8 mouse cellular contexts compared by ENCODE assay signal in the genomic region with DNA sequence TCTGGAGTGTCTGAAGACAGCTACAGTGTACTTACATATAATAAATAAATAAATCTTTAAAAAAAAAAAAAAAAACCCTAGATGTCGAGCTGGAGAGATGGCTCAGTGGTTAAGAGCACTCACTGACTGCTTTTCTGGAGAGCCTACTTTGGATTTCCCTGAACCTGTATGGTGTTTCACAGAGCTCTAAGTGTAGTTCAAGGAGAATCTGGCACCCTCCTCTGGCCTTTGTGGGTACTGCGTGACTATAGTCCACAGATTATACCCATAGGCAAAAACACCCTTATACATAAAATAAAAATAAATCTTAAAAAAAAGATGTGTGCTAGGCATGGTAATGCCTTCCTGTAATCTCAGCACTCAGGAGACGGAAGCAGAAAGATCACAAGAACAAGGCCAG. TPM values are rescaled to one million over a fixed set of nuclear protein-coding genes. Genes with fewer than 3 reads are reported as not detected.
DNase-seq lines count a peak whose midpoint lies in the region; ATAC-seq and TF ChIP-seq lines count a peak whose summit lies in the region.

No protein-coding gene starts in this region.

- TF ChIP-seq CTCF in hindbrain, postnatal 0 days (IDR thresholded peaks at IDR 0.05; ENCODE audit: low read depth) = peak; percentile 75
- TF ChIP-seq CTCF in spleen, adult 2 months (IDR thresholded peaks at IDR 0.05; ENCODE audit: extremely low read depth, insufficient read depth, insufficient read length, insufficient replicate concordance) = peak; percentile 41; the same call in 1 of the 2 replicates

- no peak overlapping the region for H3K4me3 ChIP-seq in hindbrain, embryonic 10.5 days
- H3K4me3 ChIP-seq in hindbrain, embryonic 12.5 days = no peak overlapping the region
- no peak overlapping the region for H3K4me3 ChIP-seq in forebrain, embryonic 13.5 days
- no peak overlapping the region for H3K4me3 ChIP-seq in hindbrain, postnatal 0 days (ENCODE audit: low read length)
- H3K4me3 ChIP-seq in spleen, adult 2 months (ENCODE audit: extremely low read depth, insufficient read depth, insufficient read length) = no peak overlapping the region

- TF ChIP-seq POLR2A in spleen, adult 2 months (IDR thresholded peaks at IDR 0.05; ENCODE audit: low read depth, low read length) = no peak

- no peaks in the 10 kb centered on the region for H3K27me3 ChIP-seq in hindbrain, embryonic 10.5 days (ENCODE audit: insufficient read depth, poor library complexity, severe bottlenecking)
- no peaks in the 10 kb centered on the region for H3K27me3 ChIP-seq in hindbrain, embryonic 12.5 days
- no peaks in the 10 kb centered on the region for H3K27me3 ChIP-seq in forebrain, embryonic 13.5 days
- H3K27me3 ChIP-seq in hindbrain, postnatal 0 days (ENCODE audit: insufficient read depth, low read length) = no peaks in the 10 kb centered on the region
- H3K27me3 ChIP-seq in spleen, adult 2 months (ENCODE audit: control insufficient read depth, insufficient read depth, low read length) = no peaks in the 10 kb centered on the region

- H3K9me3 ChIP-seq in hindbrain, embryonic 10.5 days = no peaks in the 10 kb centered on the region
- no peaks in the 10 kb centered on the region for H3K9me3 ChIP-seq in hindbrain, embryonic 12.5 days (replicated peaks)
- no peaks in the 10 kb centered on the region for H3K9me3 ChIP-seq in forebrain, embryonic 13.5 days (replicated peaks)
- H3K9me3 ChIP-seq in hindbrain, postnatal 0 days (ENCODE audit: low read length) = no peaks in the 10 kb centered on the region

- DNase-seq in hindbrain, embryonic 10.5 days (ENCODE audit: low spot score) = peak; percentile 61
- DNase-seq in c-Kit-positive CD71-negative TER-119-negative erythroid progenitor cells, embryonic 14.5 days (ENCODE audit: low read depth) = peak; percentile 67
- peak; percentile 79 for DNase-seq in hindbrain, postnatal 0 days (ENCODE audit: low spot score)
- DNase-seq in layer of hippocampus, postnatal 36 days = peak; percentile 35 to 44
- DNase-seq in spleen, adult 2 months (ENCODE audit: low read depth in 1 of 2, low spot score in 2 of 2) = peak; percentile 22 to 74

- H3K27ac ChIP-seq in hindbrain, embryonic 10.5 days = no peak overlapping the region
- H3K27ac ChIP-seq in hindbrain, embryonic 12.5 days = no peak overlapping the region
- no peak overlapping the region for H3K27ac ChIP-seq in forebrain, embryonic 13.5 days
- no peak overlapping the region for H3K27ac ChIP-seq in hindbrain, postnatal 0 days
- H3K27ac ChIP-seq in spleen, adult 2 months (ENCODE audit: insufficient read depth, low read length) = no peak overlapping the region

- no peak for ATAC-seq in hindbrain, embryonic 12.5 days (ENCODE audit: low FRiP score)
- peak; percentile 70; the same call in 1 of the 2 replicates for ATAC-seq in forebrain, embryonic 13.5 days
- ATAC-seq in hindbrain, postnatal 0 days = peak; percentile 72; the same call in 1 of the 2 replicates
- peak; percentile 96 for ATAC-seq in megakaryocyte, adult 5-6 weeks (ENCODE audit: poor library complexity, severe bottlenecking)

- peaks cover 93% of the 10 kb centered on the region for H3K36me3 ChIP-seq in hindbrain, embryonic 10.5 days
- H3K36me3 ChIP-seq in hindbrain, embryonic 12.5 days = peaks cover 72% of the 10 kb centered on the region
- H3K36me3 ChIP-seq in forebrain, embryonic 13.5 days (ENCODE audit: poor library complexity, severe bottlenecking) = peaks cover 82% of the 10 kb centered on the region
- H3K36me3 ChIP-seq in hindbrain, postnatal 0 days (ENCODE audit: insufficient read depth, low read length) = peaks cover 42% of the 10 kb centered on the region
- peaks cover 23% of the 10 kb centered on the region for H3K36me3 ChIP-seq in spleen, adult 2 months (ENCODE audit: control insufficient read depth, insufficient read depth, low read length)

- no peak overlapping the region for H3K9ac ChIP-seq in hindbrain, embryonic 12.5 days
- no peak overlapping the region for H3K9ac ChIP-seq in forebrain, embryonic 13.5 days
- no peak overlapping the region for H3K9ac ChIP-seq in hindbrain, postnatal 0 days (replicated peaks; ENCODE audit: low read length)

- H3K4me2 ChIP-seq in hindbrain, embryonic 12.5 days (replicated peaks) = no peak overlapping the region
- H3K4me2 ChIP-seq in forebrain, embryonic 13.5 days = no peak overlapping the region
- H3K4me2 ChIP-seq in hindbrain, postnatal 0 days (ENCODE audit: low read depth, low read length) = no peak overlapping the region

- H3K4me1 ChIP-seq in hindbrain, embryonic 10.5 days (replicated peaks) = no peaks in the 10 kb centered on the region
- H3K4me1 ChIP-seq in hindbrain, embryonic 12.5 days = no peaks in the 10 kb centered on the region
- H3K4me1 ChIP-seq in forebrain, embryonic 13.5 days = no peaks in the 10 kb centered on the region
- no peaks in the 10 kb centered on the region for H3K4me1 ChIP-seq in hindbrain, postnatal 0 days (ENCODE audit: insufficient read depth, low read length)
- H3K4me1 ChIP-seq in spleen, adult 2 months (ENCODE audit: control insufficient read depth, insufficient read depth, insufficient read length) = no peaks in the 10 kb centered on the region

- WGBS in hindbrain, embryonic 10.5 days = 64% methylated on average over 3 of the region's 3 CpGs
- 64% methylated on average over 3 of the region's 3 CpGs for WGBS in hindbrain, embryonic 12.5 days
- 56% methylated on average over 3 of the region's 3 CpGs for WGBS in forebrain, embryonic 13.5 days
- 54% methylated on average over 3 of the region's 3 CpGs for WGBS in hindbrain, postnatal 0 days
- WGBS in spleen, adult 2 months = 62% methylated on average over 3 of the region's 3 CpGs

RNA-seq across cellular contexts. Expression of gene Rtel1, which starts 14.5 kb away (rescaled TPM):
- 57.7 and 68.1 TPM in 2 replicates for polyA plus RNA-seq in hindbrain, embryonic 10.5 days (2016; fragmentation: Nextera tagmentation; extraction: Ambion mirVana)
- 47.8 and 49.2 TPM in 2 replicates for polyA plus RNA-seq in hindbrain, embryonic 12.5 days (2016; fragmentation: Nextera tagmentation; extraction: Ambion mirVana)
- 35.9 and 49.3 TPM in 2 replicates for polyA plus RNA-seq in forebrain, embryonic 13.5 days (2015; fragmentation: Nextera tagmentation; extraction: Ambion mirVana)
- 52.2 and 97.2 TPM in 2 replicates for total RNA-seq in hindbrain, postnatal 0 days (2014; rRNA removed)
- 21.6 and 28.0 TPM in 2 replicates for polyA plus RNA-seq in hindbrain, postnatal 0 days (2015; fragmentation: Nextera tagmentation; extraction: Ambion mirVana)
- total RNA-seq in layer of hippocampus, postnatal 36 days (2021) = 10 to 100 TPM; 34.1 to 35.2 TPM
- total RNA-seq in megakaryocyte, adult 5-6 weeks (2015) = 26.8 and 34.1 TPM in 2 replicates
- 21.6 and 25.8 TPM in 2 replicates for total RNA-seq in megakaryocyte, adult 5-6 weeks (2017)
- 51.9 and 52.9 TPM in 2 replicates for polyA plus RNA-seq in spleen, adult 2 months (2012; rRNA removed)

RNA-seq across cellular contexts. Expression of gene Stmn3, which starts 19.7 kb away (rescaled TPM):
- polyA plus RNA-seq in hindbrain, embryonic 10.5 days (2016; fragmentation: Nextera tagmentation; extraction: Ambion mirVana) = 122 and 329 TPM in 2 replicates
- polyA plus RNA-seq in hindbrain, embryonic 12.5 days (2016; fragmentation: Nextera tagmentation; extraction: Ambion mirVana) = 502 and 505 TPM in 2 replicates
- polyA plus RNA-seq in forebrain, embryonic 13.5 days (2015; fragmentation: Nextera tagmentation; extraction: Ambion mirVana) = 651 and 655 TPM in 2 replicates
- total RNA-seq in hindbrain, postnatal 0 days (2014; rRNA removed) = 1,221 and 1,263 TPM in 2 replicates
- 1,758 and 1,824 TPM in 2 replicates for polyA plus RNA-seq in hindbrain, postnatal 0 days (2015; fragmentation: Nextera tagmentation; extraction: Ambion mirVana)
- total RNA-seq in layer of hippocampus, postnatal 36 days (2021) = 100 to 1,000 TPM; 562 to 666 TPM
- not detected in 2 replicates for total RNA-seq in megakaryocyte, adult 5-6 weeks (2015)
- total RNA-seq in megakaryocyte, adult 5-6 weeks (2017) = not detected in 2 replicates
- polyA plus RNA-seq in spleen, adult 2 months (2012; rRNA removed) = not detected in 2 replicates

RNA-seq across cellular contexts. Expression of gene Zgpat, which starts 30.7 kb away (rescaled TPM):
- polyA plus RNA-seq in hindbrain, embryonic 10.5 days (2016; fragmentation: Nextera tagmentation; extraction: Ambion mirVana) = 45.4 and 53.0 TPM in 2 replicates
- polyA plus RNA-seq in hindbrain, embryonic 12.5 days (2016; fragmentation: Nextera tagmentation; extraction: Ambion mirVana) = 71.7 and 74.7 TPM in 2 replicates
- polyA plus RNA-seq in forebrain, embryonic 13.5 days (2015; fragmentation: Nextera tagmentation; extraction: Ambion mirVana) = 54.6 and 58.5 TPM in 2 replicates
- total RNA-seq in hindbrain, postnatal 0 days (2014; rRNA removed) = 66.3 and 85.3 TPM in 2 replicates
- 37.5 and 40.6 TPM in 2 replicates for polyA plus RNA-seq in hindbrain, postnatal 0 days (2015; fragmentation: Nextera tagmentation; extraction: Ambion mirVana)
- 10 to 100 TPM; 77.5 to 83.5 TPM for total RNA-seq in layer of hippocampus, postnatal 36 days (2021)
- 4.9 and 7.9 TPM in 2 replicates for total RNA-seq in megakaryocyte, adult 5-6 weeks (2015)
- total RNA-seq in megakaryocyte, adult 5-6 weeks (2017) = 28.0 and 29.5 TPM in 2 replicates
- polyA plus RNA-seq in spleen, adult 2 months (2012; rRNA removed) = 44.7 and 45.7 TPM in 2 replicates

RNA-seq across cellular contexts. Expression of gene Arfrp1, which starts 31.2 kb away (rescaled TPM):
- polyA plus RNA-seq in hindbrain, embryonic 10.5 days (2016; fragmentation: Nextera tagmentation; extraction: Ambion mirVana) = 75.3 and 75.4 TPM in 2 replicates
- 68.5 and 76.6 TPM in 2 replicates for polyA plus RNA-seq in hindbrain, embryonic 12.5 days (2016; fragmentation: Nextera tagmentation; extraction: Ambion mirVana)
- 90.5 and 98.2 TPM in 2 replicates for polyA plus RNA-seq in forebrain, embryonic 13.5 days (2015; fragmentation: Nextera tagmentation; extraction: Ambion mirVana)
- 13.0 and 14.7 TPM in 2 replicates for total RNA-seq in hindbrain, postnatal 0 days (2014; rRNA removed)
- 70.7 TPM in 2 replicates for polyA plus RNA-seq in hindbrain, postnatal 0 days (2015; fragmentation: Nextera tagmentation; extraction: Ambion mirVana)
- 10 to 100 TPM; 48.4 to 53.8 TPM for total RNA-seq in layer of hippocampus, postnatal 36 days (2021)
- 22.8 and 29.9 TPM in 2 replicates for total RNA-seq in megakaryocyte, adult 5-6 weeks (2015)
- 37.2 and 43.3 TPM in 2 replicates for total RNA-seq in megakaryocyte, adult 5-6 weeks (2017)
- 32.8 and 35.4 TPM in 2 replicates for polyA plus RNA-seq in spleen, adult 2 months (2012; rRNA removed)

RNA-seq across cellular contexts. Expression of gene Lime1, which starts 45.9 kb away (rescaled TPM):
- polyA plus RNA-seq in hindbrain, embryonic 10.5 days (2016; fragmentation: Nextera tagmentation; extraction: Ambion mirVana) = 29.5 and 29.7 TPM in 2 replicates
- 37.8 and 41.8 TPM in 2 replicates for polyA plus RNA-seq in hindbrain, embryonic 12.5 days (2016; fragmentation: Nextera tagmentation; extraction: Ambion mirVana)
- 33.1 and 37.1 TPM in 2 replicates for polyA plus RNA-seq in forebrain, embryonic 13.5 days (2015; fragmentation: Nextera tagmentation; extraction: Ambion mirVana)
- total RNA-seq in hindbrain, postnatal 0 days (2014; rRNA removed) = 49.0 and 62.1 TPM in 2 replicates
- polyA plus RNA-seq in hindbrain, postnatal 0 days (2015; fragmentation: Nextera tagmentation; extraction: Ambion mirVana) = 24.1 and 26.2 TPM in 2 replicates
- 10 to 100 TPM; 38.5 to 52.5 TPM for total RNA-seq in layer of hippocampus, postnatal 36 days (2021)
- total RNA-seq in megakaryocyte, adult 5-6 weeks (2015) = 21.5 and 25.4 TPM in 2 replicates
- total RNA-seq in megakaryocyte, adult 5-6 weeks (2017) = 20.4 and 28.9 TPM in 2 replicates
- polyA plus RNA-seq in spleen, adult 2 months (2012; rRNA removed) = 146 and 163 TPM in 2 replicates

Comparison
In these comparisons a context has a peak if more than half of its experiments do, and no peak if none do; other contexts are left out.
1. RNA of gene Stmn3, which starts 19.7 kb away (polyA plus RNA-seq): 1,758 to 1,824 TPM in hindbrain, postnatal 0 days, 651 to 655 TPM in forebrain, embryonic 13.5 days, 502 to 505 TPM in hindbrain, embryonic 12.5 days and 122 to 329 TPM in hindbrain, embryonic 10.5 days; not detected in spleen, adult 2 months; every median in the first group is over 100 times any median in the second.
2. Peak in every context shown above with its lines, with median percentiles within 50 percentile points of each other: DNase-seq.